Mouse (Mus musculus): ENCODE data around the gene Six1.

Gene Six1

GRCm38 (mm10) chr12:73045724-73046606 lies 7.7 kb downstream of the Six1 start:
- H3K27me3 ChIP-seq (ENCODE audit: insufficient read depth, low read length) = peaks cover 89% of the 10 kb centered on the region
- peaks cover 39% of the 10 kb centered on the region for H3K4me1 ChIP-seq (replicated peaks; ENCODE audit: low read depth, low read length)
- TF ChIP-seq POU5F1 (IDR thresholded peaks at IDR 0.05; ENCODE audit: borderline replicate concordance, low read length) = peak; percentile 13; the same call in 1 of the 2 replicates
- TF ChIP-seq NANOG (IDR thresholded peaks at IDR 0.05; ENCODE audit: borderline replicate concordance, low read length) = no peak
- peaks cover 12% of the 10 kb centered on the region for H3K36me3 ChIP-seq (ENCODE audit: insufficient read depth, low read length)
- no peaks in the 10 kb centered on the region for H3K9me3 ChIP-seq (ENCODE audit: low read length)
- peak overlapping the region; percentile 81 for H3K4me3 ChIP-seq (replicated peaks; ENCODE audit: low read length)

DNA sequence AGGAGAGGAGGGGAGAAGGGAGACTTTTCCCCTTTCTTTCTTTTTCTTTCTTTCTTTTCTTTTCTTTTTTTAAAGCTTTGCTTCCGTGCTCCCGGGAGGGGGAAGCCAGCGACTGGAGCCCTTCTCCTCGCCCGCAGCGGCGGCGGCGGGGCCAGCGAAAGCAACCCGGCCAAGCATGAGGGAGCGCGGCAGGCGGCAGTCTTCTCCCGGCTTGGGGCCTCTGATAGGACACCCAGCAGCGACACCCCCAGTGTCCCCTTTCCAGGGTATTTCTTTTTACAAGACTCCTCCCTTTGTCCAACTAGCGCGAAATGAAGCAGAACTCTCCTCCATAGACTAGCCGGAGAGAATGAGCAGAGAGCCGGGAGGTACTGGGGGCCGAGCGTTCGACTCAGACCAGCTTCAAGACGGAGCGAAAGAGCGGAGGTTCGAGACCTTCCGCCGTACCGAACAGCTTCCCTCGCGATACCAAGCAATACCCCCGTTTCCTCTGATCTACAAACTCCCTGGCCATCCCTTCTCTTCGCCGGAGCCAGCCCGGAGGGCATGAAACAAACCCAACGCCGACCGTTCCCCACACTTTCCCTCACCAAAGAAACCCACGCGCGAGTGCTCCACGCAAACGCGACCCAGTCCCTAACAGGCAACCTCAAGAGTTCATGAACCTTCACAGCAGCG lies 8.5 kb downstream of the Six1 start:
- H3K9me3 ChIP-seq (ENCODE audit: low read length) = no peaks in the 10 kb centered on the region
- no peak for TF ChIP-seq CTCF (conservative IDR thresholded peaks at IDR 0.05; ENCODE audit: low read length)
- no peak for TF ChIP-seq NANOG (IDR thresholded peaks at IDR 0.05; ENCODE audit: borderline replicate concordance, low read length)
- TF ChIP-seq POU5F1 (IDR thresholded peaks at IDR 0.05; ENCODE audit: borderline replicate concordance, low read length) = no peak
- peak overlapping the region; percentile 81 for H3K4me3 ChIP-seq (replicated peaks; ENCODE audit: low read length)
- H3K36me3 ChIP-seq (ENCODE audit: insufficient read depth, low read length) = peaks cover 12% of the 10 kb centered on the region
- H3K27me3 ChIP-seq (ENCODE audit: insufficient read depth, low read length) = peaks cover 89% of the 10 kb centered on the region
- H3K4me1 ChIP-seq (replicated peaks; ENCODE audit: low read depth, low read length) = peaks cover 39% of the 10 kb centered on the region

DNA sequence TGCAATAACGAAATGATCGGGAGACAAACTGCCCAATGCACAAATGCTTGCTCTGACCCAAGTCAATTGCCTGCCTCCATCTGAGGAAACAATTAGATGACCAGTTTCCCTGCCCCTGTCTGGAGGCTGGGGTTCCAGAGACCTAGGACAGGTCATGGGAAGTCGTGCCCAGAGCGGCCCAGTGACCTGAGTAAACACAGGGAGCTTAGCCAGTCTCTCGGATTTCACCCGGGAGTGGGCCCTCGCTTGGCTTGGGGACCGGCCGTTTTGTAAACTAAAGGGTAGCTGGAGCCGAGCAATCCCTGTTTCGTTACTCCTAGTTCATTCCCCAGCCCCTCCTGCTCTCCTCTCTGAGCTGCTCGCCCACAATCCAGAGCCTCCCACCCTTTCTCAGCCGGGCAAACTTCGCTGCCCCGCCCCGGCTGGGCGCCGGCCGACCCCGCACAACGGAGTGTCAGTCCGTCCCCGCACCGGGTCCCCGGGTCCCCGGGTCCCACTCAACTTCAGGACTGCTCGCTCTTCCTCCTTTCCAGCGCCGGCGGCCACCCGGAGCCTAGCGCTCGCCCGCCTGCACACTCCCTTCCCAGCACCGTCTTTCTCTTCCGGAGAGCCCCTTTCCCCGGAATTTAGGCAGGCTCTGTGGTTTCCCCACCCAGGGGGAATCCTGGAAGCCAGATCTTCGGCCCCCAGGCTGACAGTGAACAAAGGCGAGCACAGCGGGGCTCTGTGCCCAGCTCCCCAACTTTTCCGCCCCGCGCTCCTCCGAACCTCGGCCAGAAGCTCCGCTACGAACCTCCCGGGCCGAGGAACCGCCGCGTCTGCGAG lies 9.3 kb downstream of the Six1 start:
- H3K27me3 ChIP-seq (ENCODE audit: insufficient read depth, low read length) = peaks cover 89% of the 10 kb centered on the region
- H3K9me3 ChIP-seq (ENCODE audit: low read length) = no peaks in the 10 kb centered on the region
- peak overlapping the region; percentile 81 for H3K4me3 ChIP-seq (replicated peaks; ENCODE audit: low read length)
- no peak for TF ChIP-seq POU5F1 (IDR thresholded peaks at IDR 0.05; ENCODE audit: borderline replicate concordance, low read length)
- no peak for TF ChIP-seq NANOG (IDR thresholded peaks at IDR 0.05; ENCODE audit: borderline replicate concordance, low read length)
- TF ChIP-seq CTCF (conservative IDR thresholded peaks at IDR 0.05; ENCODE audit: low read length) = no peak
- H3K4me1 ChIP-seq (replicated peaks; ENCODE audit: low read depth, low read length) = peaks cover 41% of the 10 kb centered on the region
- H3K36me3 ChIP-seq (ENCODE audit: insufficient read depth, low read length) = peaks cover 12% of the 10 kb centered on the region

DNA sequence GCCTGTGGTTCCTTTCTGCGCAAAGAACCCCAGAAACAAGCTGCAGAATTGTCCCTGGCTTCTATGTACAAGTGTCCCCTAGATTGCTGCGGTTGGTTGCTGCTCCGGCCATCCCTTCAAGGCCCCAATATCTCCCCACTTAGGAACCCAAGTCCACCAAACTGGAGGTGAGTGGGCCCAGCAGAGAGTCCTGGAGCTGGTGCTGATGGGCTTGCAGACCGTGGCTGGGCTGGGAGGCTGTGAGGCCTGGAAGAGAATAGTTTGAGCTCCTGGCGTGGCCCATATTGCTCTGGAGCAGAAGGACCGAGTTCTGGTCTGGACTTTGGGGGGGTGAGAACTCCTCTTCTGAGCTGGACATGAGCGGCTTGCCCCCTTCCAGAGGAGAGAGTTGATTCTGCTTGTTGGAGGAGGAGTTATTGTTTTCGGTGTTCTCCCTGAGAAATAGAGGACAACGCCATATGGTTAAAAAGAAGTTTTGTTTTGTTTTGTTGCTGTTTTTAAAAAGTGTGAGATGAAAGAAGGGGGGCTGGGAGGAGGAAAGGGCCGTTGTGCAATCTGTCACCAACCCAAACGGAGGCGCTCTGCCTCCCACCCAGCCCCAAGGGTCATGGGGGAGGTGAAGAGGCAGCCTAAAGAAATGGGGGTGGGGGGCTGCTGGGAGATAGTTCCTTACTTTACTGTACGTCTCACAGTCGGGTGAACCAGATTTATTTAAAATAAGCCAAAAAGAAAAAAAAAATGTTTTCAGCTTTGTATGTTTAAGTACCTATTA lies 10.1 kb downstream of the Six1 start:
- Histone ChIP-seq H3K4me1 (replicated peaks; ENCODE audit: low read depth, low read length) (peaks cover 50% of the 10 kb centered on the region), H3K4me3 (replicated peaks; ENCODE audit: low read length) (no peak overlapping the region; the same call in 1 of the 2 replicates), H3K36me3 (ENCODE audit: insufficient read depth, low read length) (peaks cover 12% of the 10 kb centered on the region), H3K9me3 (ENCODE audit: low read length) (no peaks in the 10 kb centered on the region), H3K27me3 (ENCODE audit: insufficient read depth, low read length) (peaks cover 92% of the 10 kb centered on the region)
- TF ChIP-seq CTCF (conservative IDR thresholded peaks at IDR 0.05; ENCODE audit: low read length) (no peak), POU5F1 (IDR thresholded peaks at IDR 0.05; ENCODE audit: borderline replicate concordance, low read length) (no peak), NANOG (IDR thresholded peaks at IDR 0.05; ENCODE audit: borderline replicate concordance, low read length) (no peak)

GRCm38 (mm10) chr12:73042903-73043302 lies 10.8 kb downstream of the Six1 start:
- peaks cover 90% of the 10 kb centered on the region for H3K27me3 ChIP-seq (ENCODE audit: insufficient read depth, low read length)
- H3K4me3 ChIP-seq (replicated peaks; ENCODE audit: low read length) = no peak overlapping the region
- TF ChIP-seq POU5F1 (IDR thresholded peaks at IDR 0.05; ENCODE audit: borderline replicate concordance, low read length) = no peak
- TF ChIP-seq NANOG (IDR thresholded peaks at IDR 0.05; ENCODE audit: borderline replicate concordance, low read length) = no peak
- no peak for TF ChIP-seq CTCF (conservative IDR thresholded peaks at IDR 0.05; ENCODE audit: low read length)
- H3K4me1 ChIP-seq (replicated peaks; ENCODE audit: low read depth, low read length) = peaks cover 56% of the 10 kb centered on the region
- H3K9me3 ChIP-seq (ENCODE audit: low read length) = no peaks in the 10 kb centered on the region
- peaks cover 12% of the 10 kb centered on the region for H3K36me3 ChIP-seq (ENCODE audit: insufficient read depth, low read length)

DNA sequence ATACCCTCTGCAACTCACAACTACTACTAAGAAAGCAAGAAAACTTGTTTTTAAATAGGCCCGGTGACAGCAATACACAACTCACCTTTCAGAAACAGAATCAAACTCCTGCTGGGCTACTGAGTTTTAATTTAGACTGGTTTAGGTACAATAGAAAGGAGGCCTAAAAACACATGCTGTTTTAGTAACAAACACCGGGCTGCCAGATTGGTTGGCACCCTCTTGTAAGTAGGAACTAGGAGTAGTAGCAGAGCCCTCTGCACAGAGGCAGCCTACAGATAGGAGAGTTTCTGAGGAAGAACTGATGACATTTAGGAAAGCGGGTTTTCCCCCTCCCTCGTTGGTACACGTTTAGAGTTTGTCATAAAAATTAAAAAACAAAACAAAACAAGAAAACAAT lies 11.3 kb downstream of the Six1 start:
- Histone ChIP-seq H3K4me3 (replicated peaks; ENCODE audit: low read length) (no peak overlapping the region), H3K27me3 (ENCODE audit: insufficient read depth, low read length) (peaks cover 90% of the 10 kb centered on the region), H3K9me3 (ENCODE audit: low read length) (no peaks in the 10 kb centered on the region), H3K36me3 (ENCODE audit: insufficient read depth, low read length) (peaks cover 12% of the 10 kb centered on the region), H3K4me1 (replicated peaks; ENCODE audit: low read depth, low read length) (peaks cover 56% of the 10 kb centered on the region)
- TF ChIP-seq CTCF (conservative IDR thresholded peaks at IDR 0.05; ENCODE audit: low read length) (no peak), POU5F1 (IDR thresholded peaks at IDR 0.05; ENCODE audit: borderline replicate concordance, low read length) (no peak), NANOG (IDR thresholded peaks at IDR 0.05; ENCODE audit: borderline replicate concordance, low read length) (no peak)

DNA sequence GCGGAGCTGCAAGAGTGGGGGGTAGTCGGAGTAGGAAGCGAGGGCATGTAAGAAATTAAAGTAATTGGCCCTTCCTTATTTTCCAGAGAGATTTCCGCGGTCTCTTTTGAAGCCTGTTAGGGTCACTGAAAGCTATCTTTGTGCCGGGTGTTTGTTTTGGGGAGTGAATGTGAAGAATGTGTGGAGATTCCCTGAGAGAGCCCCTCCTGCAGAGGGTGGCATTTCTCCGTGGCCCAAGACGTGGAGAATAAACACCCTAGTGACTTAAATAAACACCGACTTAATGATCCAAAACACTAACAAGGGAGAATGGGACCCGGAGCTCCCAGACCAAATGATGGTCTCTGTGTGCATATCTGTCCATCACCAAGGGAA lies 12.4 kb downstream of the Six1 start:
- no peak overlapping the region; the same call in 1 of the 2 replicates for H3K4me3 ChIP-seq (replicated peaks; ENCODE audit: low read length)
- TF ChIP-seq POU5F1 (IDR thresholded peaks at IDR 0.05; ENCODE audit: borderline replicate concordance, low read length) (no peak), NANOG (IDR thresholded peaks at IDR 0.05; ENCODE audit: borderline replicate concordance, low read length) (no peak), CTCF (conservative IDR thresholded peaks at IDR 0.05; ENCODE audit: low read length) (no peak)
- H3K9me3 ChIP-seq (ENCODE audit: low read length) = no peaks in the 10 kb centered on the region
- peaks cover 51% of the 10 kb centered on the region for H3K4me1 ChIP-seq (replicated peaks; ENCODE audit: low read depth, low read length)
- peaks cover 12% of the 10 kb centered on the region for H3K36me3 ChIP-seq (ENCODE audit: insufficient read depth, low read length)
- H3K27me3 ChIP-seq (ENCODE audit: insufficient read depth, low read length) = peaks cover 85% of the 10 kb centered on the region

All from E14TG2a.4 (cell line).